Mouse (Mus musculus): ENCODE results near the gene Vmn1r52.
"Not testable (repeated sequence)": the region's sequence is repeated elsewhere in the genome, so short reads cannot be mapped to it uniquely, and the experiment has no call there.

GRCm38 (mm10) chr6:90202493-90202892 lies 27.9 kb downstream of the Vmn1r52 start, which contains the start of gene V1ra8:
- TF ChIP-seq POLR2A (IDR thresholded peaks at IDR 0.05; ENCODE audit: borderline replicate concordance, control insufficient read depth, low read depth, low read length); CTCF (IDR thresholded peaks at IDR 0.05; ENCODE audit: control insufficient read depth, insufficient read depth, low read length): not testable (repeated sequence)
